Mouse (Mus musculus) cerebellum, adult 9-10 months (tissue): ENCODE data around the gene Cr2.
"Not testable (repeated sequence)": the region's sequence is repeated elsewhere in the genome, so short reads cannot be mapped to it uniquely, and the experiment has no call there.

Experiments used
- DNase-seq: peaks from one replicate; pipeline ENCODE4 v3.0.0; 2022

Cr2 gene

DNA sequence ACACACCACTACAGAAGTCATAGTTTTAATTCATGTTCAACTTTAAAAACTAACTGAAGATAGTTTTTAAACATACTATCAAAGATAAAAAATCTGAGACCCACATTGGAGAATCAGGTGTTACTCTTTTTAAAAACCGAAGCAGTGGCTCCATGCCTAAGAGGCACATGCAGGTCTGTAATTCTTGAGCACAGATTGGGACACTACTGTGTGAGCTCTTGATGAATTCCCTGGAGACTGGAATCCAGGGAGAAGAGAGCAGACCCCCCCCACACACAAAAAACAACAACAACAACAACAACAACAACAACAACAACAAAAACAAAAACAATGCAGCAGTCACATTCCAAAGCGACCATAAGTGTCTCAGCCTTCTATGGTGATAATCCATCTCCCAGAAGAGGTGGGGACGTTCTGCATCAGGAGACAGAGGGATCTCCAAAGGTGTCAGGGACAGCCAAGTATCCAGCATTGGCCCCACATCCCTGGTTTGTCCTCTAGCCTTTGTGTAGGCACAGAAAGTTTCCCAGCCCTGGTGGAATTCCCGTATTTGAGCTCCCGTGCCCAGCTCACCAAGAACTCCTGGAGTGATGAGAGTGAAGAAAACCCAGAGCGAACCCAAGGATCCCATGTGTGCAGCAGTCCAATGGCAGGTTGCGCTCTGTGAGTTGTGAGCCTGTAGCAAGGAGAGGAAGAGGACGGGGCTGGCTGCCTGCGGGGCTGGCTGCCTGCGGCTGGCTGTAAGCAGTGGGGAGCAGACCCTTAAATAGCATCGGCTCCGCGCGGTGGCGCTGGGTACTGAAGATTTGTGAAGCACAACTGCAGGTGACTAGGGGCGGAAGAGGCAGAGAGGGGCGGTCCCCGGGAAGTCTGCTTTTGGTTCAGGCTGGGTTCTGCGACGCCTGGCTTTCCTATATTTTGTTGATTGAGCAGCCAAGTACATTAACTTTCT is at the start of gene Cr2:
Cr2 (minus strand) TSS at position 737 of the 952 bp plus-strand sequence.
- peak; percentile 3 for DNase-seq

DNA sequence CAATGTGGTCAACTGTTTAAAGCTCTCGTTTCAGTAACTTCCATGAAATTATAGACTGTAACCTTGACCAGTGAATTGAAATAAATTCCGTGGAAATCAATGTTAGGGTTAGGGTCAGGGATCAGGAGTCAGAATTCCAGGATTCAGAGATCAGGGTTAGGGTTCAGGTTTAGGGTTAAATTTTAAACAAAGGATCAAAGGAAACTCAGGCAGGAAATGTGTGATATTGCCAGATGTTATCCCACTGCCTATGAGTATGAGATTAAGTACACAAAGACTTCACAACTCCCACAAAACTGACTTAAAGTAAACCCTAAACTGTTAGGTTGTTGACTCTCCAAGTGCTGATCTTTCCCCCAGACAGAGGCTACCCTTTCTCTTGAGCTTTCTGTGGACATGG is 45.3 kb upstream of the Cr2 start:
- DNase-seq = no peak

GRCm38 (mm10) chr1:195212851-195213250 is 36.3 kb upstream of the Cr2 start:
- DNase-seq = not testable (repeated sequence)

GRCm38 (mm10) chr1:195184746-195185145 is 8.2 kb upstream of the Cr2 start:
- DNase-seq = no peak

DNA sequence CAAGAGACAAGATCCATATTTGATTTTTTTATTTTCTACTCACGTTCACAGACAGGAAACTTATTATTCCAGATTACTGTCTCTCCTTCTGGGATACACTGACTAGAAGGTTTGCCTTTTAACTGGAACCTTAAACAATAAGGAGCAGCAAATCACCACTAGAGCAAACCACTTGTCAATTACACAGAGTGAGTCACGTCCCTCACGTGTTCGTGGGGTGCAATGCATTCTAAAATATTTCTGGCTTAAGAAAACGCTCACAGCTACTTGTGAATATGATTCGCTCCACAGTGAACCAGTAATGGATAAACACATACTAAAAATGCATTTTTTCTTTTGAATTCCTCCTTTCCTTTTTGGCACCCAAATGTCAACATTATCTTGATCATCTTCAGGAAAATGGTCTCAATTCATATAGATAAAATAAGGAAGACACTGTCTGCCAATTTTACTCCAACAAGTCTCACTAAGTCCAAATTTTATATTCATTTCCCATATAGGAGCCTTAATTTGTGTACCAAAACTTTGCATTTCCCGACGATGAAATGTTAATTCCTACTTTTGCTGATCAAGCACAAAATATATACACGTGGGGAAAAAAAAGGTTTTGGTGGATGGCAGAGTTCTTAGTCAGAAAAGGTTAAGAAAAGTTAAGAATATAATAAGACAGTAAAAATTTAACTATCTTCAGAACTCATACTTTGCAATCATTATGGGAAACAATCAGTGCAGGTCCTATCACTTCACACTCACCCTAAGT is 11.3 kb downstream of the Cr2 start:
- DNase-seq = no peak

- DNase-seq = peak; percentile 14
Measured at GRCm38 (mm10) chr1:195132070-195132469, 44.4 kb downstream of the Cr2 start.

DNA sequence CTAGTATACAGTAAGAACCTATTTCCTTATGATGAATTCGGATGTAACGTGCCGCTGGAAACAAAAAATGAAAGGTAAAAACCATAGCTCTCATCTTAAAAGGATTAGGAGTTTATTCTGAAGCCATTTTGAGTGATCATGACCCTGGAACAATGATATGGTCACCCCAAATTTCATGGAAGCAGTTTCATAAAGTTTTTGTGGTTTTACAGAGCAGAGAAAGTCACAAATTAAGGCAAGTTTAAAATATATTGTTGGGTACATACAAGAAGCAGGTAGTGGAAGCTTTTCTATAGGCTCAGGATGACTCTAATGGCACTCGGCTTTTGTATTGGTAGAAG is 44.9 kb downstream of the Cr2 start:
- no peak for DNase-seq

DNA sequence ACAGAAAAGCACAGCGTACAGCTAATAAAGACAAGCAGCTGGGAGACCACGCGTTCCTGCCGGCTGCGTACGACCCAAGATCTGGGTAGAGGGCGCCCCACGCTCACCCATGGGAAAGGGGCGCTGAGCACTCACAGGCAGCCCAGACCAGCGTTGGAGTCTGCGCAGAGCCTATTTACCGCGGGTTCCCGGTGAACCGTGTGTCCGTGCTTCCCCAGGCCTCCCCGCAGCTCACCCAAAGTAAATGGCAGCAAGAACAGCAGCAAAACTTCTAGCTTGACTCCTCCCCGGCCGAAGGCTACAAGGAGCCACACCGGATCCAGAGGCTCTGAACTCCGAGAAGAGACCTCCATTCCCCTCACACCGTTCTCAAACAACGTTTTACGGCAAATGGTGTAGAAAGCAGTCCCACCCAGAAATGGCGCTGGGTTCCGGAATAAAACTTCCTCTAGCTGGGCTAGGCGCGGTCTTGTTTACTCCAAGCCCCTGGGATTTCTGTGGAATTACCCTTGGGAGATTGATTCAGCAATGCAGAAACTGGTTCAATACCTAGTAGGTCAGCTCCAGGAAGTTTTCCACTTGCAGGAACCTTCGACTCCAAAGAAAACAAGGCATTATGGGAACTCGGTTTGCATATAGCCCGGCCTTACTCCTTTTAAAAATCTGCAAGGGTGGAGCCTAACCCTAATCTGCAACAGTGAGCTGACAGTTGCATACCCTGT is 45.4 kb downstream of the Cr2 start, which contains the start of gene Cr1l:
Cr1l (minus strand) TSS at position 634 of the 722 bp plus-strand sequence.
- peak; percentile 81 for DNase-seq

DNA sequence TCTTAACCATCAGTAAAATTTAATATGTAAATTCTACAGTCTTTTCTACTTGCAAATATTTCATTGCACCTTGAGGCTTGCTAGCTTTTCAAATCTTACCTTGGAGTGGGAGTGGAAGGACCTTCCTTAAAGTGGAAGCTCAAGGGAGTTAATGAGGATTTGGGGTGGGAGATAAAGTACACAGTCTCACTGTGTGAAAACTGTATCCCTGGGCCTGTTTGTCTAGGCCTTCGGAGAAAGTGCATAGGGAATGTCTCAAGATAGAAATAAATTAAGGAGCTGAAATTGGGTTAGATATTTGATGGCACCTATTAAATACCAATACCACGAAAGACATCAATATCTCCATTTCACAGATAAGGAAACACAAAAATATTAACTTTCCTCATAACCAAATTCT is 46.0 kb downstream of the Cr2 start:
- DNase-seq = no peak

DNA sequence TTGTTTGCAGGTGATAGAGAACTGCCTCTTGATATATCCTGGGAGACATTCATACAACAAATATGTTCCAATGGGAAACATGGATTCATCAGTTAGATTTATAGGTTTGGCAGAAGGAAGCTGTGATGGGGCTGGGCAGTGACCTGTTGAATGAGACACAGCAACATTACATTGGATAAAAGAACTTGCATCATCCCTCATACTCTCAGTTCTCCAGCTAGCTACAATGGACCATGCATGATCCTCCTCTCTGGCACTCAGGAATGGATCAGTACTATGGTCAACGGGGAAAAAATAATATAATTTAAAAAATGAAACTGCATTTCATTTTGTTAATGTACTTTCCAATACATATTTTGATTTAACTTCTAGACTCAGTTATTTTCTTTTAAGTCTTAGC is 46.6 kb downstream of the Cr2 start:
- DNase-seq = no peak

GRCm38 (mm10) chr1:195114414-195114813 is 62.1 kb downstream of the Cr2 start:
- DNase-seq = no peak

- DNase-seq = no peak
Measured at GRCm38 (mm10) chr1:195113621-195114020, 62.9 kb downstream of the Cr2 start.

- DNase-seq = no peak
Measured at GRCm38 (mm10) chr1:195100693-195101092, 75.8 kb downstream of the Cr2 start.

GRCm38 (mm10) chr1:195098004-195098403 is 78.5 kb downstream of the Cr2 start:
- DNase-seq = no peak

GRCm38 (mm10) chr1:195092220-195092720 is 84.2 kb downstream of the Cr2 start, which contains the start of gene Cd46:
TSS of gene Cd46 (minus strand) at chr1:195092249.
- DNase-seq = peak; percentile 6

- no peak for DNase-seq
Measured at GRCm38 (mm10) chr1:195091699-195092219, 84.8 kb downstream of the Cr2 start.
